Comparison of ENCODE assay signal across 23 mouse cellular contexts in genomic region chr11:8455650-8456049, GRCm38 (mm10).
DNase-seq lines count a peak whose midpoint lies in the region; ATAC-seq and TF ChIP-seq lines count a peak whose summit lies in the region.
"Had no signal": no experiment of that assay in that cellular context is flagged by ENCODE, and none has a peak within 500 bp of the region (broad histone marks: within the 10 kb centered on the region; RNA-seq: fewer than 3 reads in every experiment).

No protein-coding gene starts in this region.

- H3K9me3 ChIP-seq in hindbrain, embryonic 15.5 days: no peaks in the 10 kb centered on the region
- H3K9me3 ChIP-seq in hindbrain, embryonic 16.5 days (ENCODE audit: control insufficient read depth, low read length): no peaks in the 10 kb centered on the region
- no peaks in the 10 kb centered on the region for H3K9me3 ChIP-seq in lung, embryonic 14.5 days (ENCODE audit: low read depth, low read length)
- H3K9me3 ChIP-seq: embryonic facial prominence, embryonic 13.5 days; heart, embryonic 10.5 days; liver, embryonic 13.5 days; midbrain, embryonic 13.5 days had no signal

- 87% methylated on average over 6 of the region's 6 CpGs for WGBS in hindbrain, embryonic 15.5 days
- WGBS in hindbrain, embryonic 16.5 days: 89% methylated on average over 6 of the region's 6 CpGs
- 74% methylated on average over 6 of the region's 6 CpGs for WGBS in lung, embryonic 14.5 days

- ATAC-seq in hindbrain, embryonic 15.5 days (ENCODE audit: low FRiP score, low read depth): no peak
- ATAC-seq in hindbrain, embryonic 16.5 days: no peak
- ATAC-seq in lung, embryonic 14.5 days (ENCODE audit: insufficient read depth): no peak
- ATAC-seq in common myeloid progenitor, adult 5-6 weeks (replicated peaks; ENCODE audit: low read depth, poor library complexity, severe bottlenecking): peak; percentile 69
- ATAC-seq in granulocyte monocyte progenitor cell, adult 5-6 weeks (replicated peaks; ENCODE audit: poor library complexity, severe bottlenecking): peak; percentile 79

- peaks cover 33% of the 10 kb centered on the region for H3K4me1 ChIP-seq in hindbrain, embryonic 15.5 days (replicated peaks)
- H3K4me1 ChIP-seq in hindbrain, embryonic 16.5 days (ENCODE audit: control insufficient read depth, insufficient read depth, low read depth, low read length): peaks cover 9% of the 10 kb centered on the region
- H3K4me1 ChIP-seq in lung, embryonic 14.5 days (ENCODE audit: insufficient read depth): peaks cover 29% of the 10 kb centered on the region

- no peak overlapping the region for H3K9ac ChIP-seq in hindbrain, embryonic 15.5 days
- no peak overlapping the region for H3K9ac ChIP-seq in hindbrain, embryonic 16.5 days (ENCODE audit: low read depth, low read length)
- no peak overlapping the region for H3K9ac ChIP-seq in lung, embryonic 14.5 days
- H3K9ac ChIP-seq: embryonic facial prominence, embryonic 13.5 days; liver, embryonic 13.5 days; midbrain, embryonic 13.5 days had no signal

- no peak overlapping the region for H3K4me2 ChIP-seq in hindbrain, embryonic 15.5 days
- H3K4me2 ChIP-seq in hindbrain, embryonic 16.5 days (ENCODE audit: low read length): no peak overlapping the region
- no peak overlapping the region for H3K4me2 ChIP-seq in lung, embryonic 14.5 days
- H3K4me2 ChIP-seq: embryonic facial prominence, embryonic 13.5 days; liver, embryonic 13.5 days; midbrain, embryonic 13.5 days had no signal

- H3K36me3 ChIP-seq in hindbrain, embryonic 15.5 days: no peaks in the 10 kb centered on the region
- no peaks in the 10 kb centered on the region for H3K36me3 ChIP-seq in hindbrain, embryonic 16.5 days (ENCODE audit: control insufficient read depth, insufficient read depth, low read length)
- peaks cover 42% of the 10 kb centered on the region for H3K36me3 ChIP-seq in lung, embryonic 14.5 days (ENCODE audit: insufficient read depth)
- H3K36me3 ChIP-seq: midbrain, embryonic 13.5 days had no signal

- peak overlapping the region; percentile 61; the same call in 1 of the 2 replicates for H3K27ac ChIP-seq in hindbrain, embryonic 15.5 days (replicated peaks)
- no peak overlapping the region for H3K27ac ChIP-seq in hindbrain, embryonic 16.5 days (ENCODE audit: low read depth, low read length)
- no peak overlapping the region for H3K27ac ChIP-seq in lung, embryonic 14.5 days (ENCODE audit: low read depth)
- H3K27ac ChIP-seq: heart, embryonic 10.5 days had no signal

- no peaks in the 10 kb centered on the region for H3K27me3 ChIP-seq in hindbrain, embryonic 15.5 days
- H3K27me3 ChIP-seq in hindbrain, embryonic 16.5 days (replicated peaks; ENCODE audit: control insufficient read depth, insufficient read depth, low read length): no peaks in the 10 kb centered on the region
- H3K27me3 ChIP-seq in lung, embryonic 14.5 days (ENCODE audit: insufficient read depth, low read length): no peaks in the 10 kb centered on the region
- H3K27me3 ChIP-seq: embryonic facial prominence, embryonic 13.5 days; liver, embryonic 13.5 days; midbrain, embryonic 13.5 days had no signal

- H3K4me3 ChIP-seq in hindbrain, embryonic 15.5 days: no peak overlapping the region
- H3K4me3 ChIP-seq in hindbrain, embryonic 16.5 days (ENCODE audit: low read length): no peak overlapping the region
- no peak overlapping the region for H3K4me3 ChIP-seq in lung, embryonic 14.5 days (ENCODE audit: low read depth, low read length)
- H3K4me3 ChIP-seq: embryonic facial prominence, embryonic 13.5 days; heart, embryonic 10.5 days; left cerebral cortex, adult 2 months; liver, embryonic 13.5 days; midbrain, embryonic 13.5 days had no signal

- TF ChIP-seq CTCF in lung, embryonic 14.5 days (IDR thresholded peaks at IDR 0.05; ENCODE audit: low read depth): no peak

- DNase-seq in lung, embryonic 14.5 days: peak; percentile 46
- DNase-seq in lung, postnatal 25 days (ENCODE audit: low spot score): no peak
- DNase-seq in cerebellum, postnatal 4 days (ENCODE audit: low spot score in 2 of 2): no peak
- no peak for DNase-seq in adrenal gland, adult 18-20 months (ENCODE audit: low spot score in 2 of 2)
- DNase-seq: adrenal gland, postnatal 10 days; cerebellum, adult 9-10 months; gastrocnemius, postnatal 36 days; heart, postnatal 10 days; kidney, adult 11 months; kidney, postnatal 14 days; layer of hippocampus, adult 9-11 months; left cerebral cortex, postnatal 4 days; liver, embryonic 13.5 days; right cerebral cortex, postnatal 14 days; thymus, adult 18-20 months had no signal

Comparison
In these comparisons a context has a peak if more than half of its experiments do, and no peak if none do; other contexts are left out.
1. ATAC-seq: peak in common myeloid progenitor, adult 5-6 weeks (single experiment) and granulocyte monocyte progenitor cell, adult 5-6 weeks (single experiment); none in hindbrain, embryonic 15.5 days (single experiment), hindbrain, embryonic 16.5 days (single experiment) and lung, embryonic 14.5 days (single experiment).